Mouse (Mus musculus) hindbrain, embryonic 13.5 days (tissue): ENCODE data around the gene Nedd8. TPM values are rescaled to one million over a fixed set of nuclear protein-coding genes. Genes with fewer than 3 reads are reported as not detected.

Source experiments
- ATAC-seq: fragments of 200-750 bp; cut with Nextera tagmentation; 2 replicates; pipeline ENCODE4 v1.8.0; 2017; ENCODE audit warnings: moderate TSS enrichment; ENCODE audit not compliant: low FRiP score
- H3K27ac ChIP-seq: fragments of 300-500 bp; sonication (generic); 2 replicates; pipeline ENCODE4 v1.5.1; 2015; ENCODE audit warnings: inconsistent platforms, mild to moderate bottlenecking, moderate library complexity
- H3K27me3 ChIP-seq: fragments of 300-500 bp; sonication (generic); 2 replicates; pipeline ENCODE4 v1.6.1; 2015; ENCODE audit warnings: mild to moderate bottlenecking, inconsistent platforms
- H3K36me3 ChIP-seq: fragments of 300-500 bp; sonication (generic); 2 replicates; pipeline ENCODE4 v1.6.1; 2015; ENCODE audit warnings: mild to moderate bottlenecking, inconsistent platforms
- H3K4me1 ChIP-seq: fragments of 300-500 bp; sonication (generic); replicated peaks from 2 replicates; pipeline ENCODE4 v1.6.1; 2015; ENCODE audit warnings: inconsistent platforms
- H3K4me2 ChIP-seq: fragments of 300-500 bp; sonication (generic); 2 replicates; pipeline ENCODE4 v1.6.1; 2015; ENCODE audit warnings: inconsistent platforms, mild to moderate bottlenecking, moderate library complexity
- H3K4me3 ChIP-seq: fragments of 300-500 bp; sonication (generic); 2 replicates; pipeline ENCODE4 v1.5.1; 2015; ENCODE audit warnings: mild to moderate bottlenecking, inconsistent platforms
- H3K9ac ChIP-seq: fragments of 300-500 bp; sonication (generic); 2 replicates; pipeline ENCODE4 v1.6.1; 2015; ENCODE audit warnings: mild to moderate bottlenecking, inconsistent platforms
- H3K9me3 ChIP-seq: fragments of 300-500 bp; sonication (generic); 2 replicates; pipeline ENCODE4 v1.6.1; 2016; ENCODE audit warnings: inconsistent platforms
- WGBS: fragments of 180-500 bp; shearing (Covaris S2); methylation state at CpG from one replicate; pipeline ENCODE4 v1.1.7; 2015; 5-methylcytosine and 5-hydroxymethylcytosine counted together
- polyA plus RNA-seq: library from polyadenylated mRNA; unstranded; fragments of >200 nt; fragmentation: Nextera tagmentation; extraction: Ambion mirVana; gene quantifications from 2 replicates; pipeline ENCODE4 v1.2.1, GENCODE M21; 2015

The Nedd8 gene
- polyA plus RNA-seq, 1 experiment from 2014 or later, result 628 TPM

GRCm38 (mm10) chr14:55629312-55629711 lies 42.6 kb downstream of the Nedd8 start:
- Histone ChIP-seq H3K27ac (no peak overlapping the region), H3K4me3 (no peak overlapping the region), H3K36me3 (peaks cover 99% of the 10 kb centered on the region), H3K9me3 (no peaks in the 10 kb centered on the region), H3K4me1 (peaks cover 5% of the 10 kb centered on the region), H3K9ac (no peak overlapping the region), H3K4me2 (no peak overlapping the region), H3K27me3 (no peaks in the 10 kb centered on the region)
- 57% methylated on average over 5 of the region's 5 CpGs for WGBS
- no peak for ATAC-seq

GRCm38 (mm10) chr14:55628077-55628827 lies 43.7 kb downstream of the Nedd8 start:
- H3K27ac ChIP-seq, result no peak overlapping the region
- H3K4me2 ChIP-seq, result no peak overlapping the region
- ATAC-seq, result no peak
- H3K9me3 ChIP-seq, result no peaks in the 10 kb centered on the region
- H3K27me3 ChIP-seq, result no peaks in the 10 kb centered on the region
- H3K9ac ChIP-seq, result no peak overlapping the region
- WGBS, result 93% methylated on average over 27 of the region's 27 CpGs
- H3K4me3 ChIP-seq, result no peak overlapping the region
- H3K36me3 ChIP-seq, result peaks cover 99% of the 10 kb centered on the region
- H3K4me1 ChIP-seq, result no peaks in the 10 kb centered on the region

GRCm38 (mm10) chr14:55618486-55619195 lies 53.3 kb downstream of the Nedd8 start:
- Histone ChIP-seq H3K36me3 (peaks cover 8% of the 10 kb centered on the region), H3K9me3 (no peaks in the 10 kb centered on the region), H3K9ac (peak overlapping the region; percentile 46), H3K27me3 (no peaks in the 10 kb centered on the region), H3K4me3 (peak overlapping the region; percentile 33), H3K27ac (peak overlapping the region; percentile 12; the same call in 1 of the 2 replicates), H3K4me2 (peak overlapping the region; percentile 42), H3K4me1 (peaks cover 4% of the 10 kb centered on the region; the same call in 1 of the 2 replicates)
- 51% methylated on average over 22 of the region's 22 CpGs for WGBS
- peak; percentile 51; the same call in 1 of the 2 replicates for ATAC-seq

- Histone ChIP-seq H3K36me3 (peaks cover 1% of the 10 kb centered on the region; the same call in 1 of the 2 replicates), H3K9ac (peak within 1 kb of the TSS; percentile 46), H3K27ac (peak within 1 kb of the TSS; percentile 12; the same call in 1 of the 2 replicates), H3K4me3 (peak within 1 kb of the TSS; percentile 33), H3K4me2 (peak within 1 kb of the TSS; percentile 42), H3K9me3 (no peaks in the 10 kb centered on the region), H3K27me3 (no peaks in the 10 kb centered on the region), H3K4me1 (peaks cover 4% of the 10 kb centered on the region; the same call in 1 of the 2 replicates)
- ATAC-seq, result peak; percentile 91
- 20% methylated on average over 21 of the region's 21 CpGs for WGBS
These were observed 54.1 kb downstream of the Nedd8 start, which contains the start of gene Rec8 for GRCm38 (mm10) chr14:55617822-55618221. TSS of gene Rec8 (plus strand) at chr14:55618037.

GRCm38 (mm10) chr14:55616844-55617243 lies 55.1 kb downstream of the Nedd8 start:
- Histone ChIP-seq H3K36me3 (no peaks in the 10 kb centered on the region), H3K9ac (no peak overlapping the region), H3K9me3 (no peaks in the 10 kb centered on the region), H3K4me1 (peaks cover 4% of the 10 kb centered on the region; the same call in 1 of the 2 replicates), H3K27ac (no peak overlapping the region), H3K4me2 (no peak overlapping the region), H3K4me3 (no peak overlapping the region), H3K27me3 (no peaks in the 10 kb centered on the region)
- 87% methylated on average over 2 of the region's 2 CpGs for WGBS
- ATAC-seq, result no peak

- Histone ChIP-seq H3K27ac (no peak overlapping the region), H3K4me2 (no peak overlapping the region), H3K36me3 (0 out of 2 replicates have a peak, but pooled peaks cover 2% of the 10 kb centered on the region), H3K4me1 (peaks cover 4% of the 10 kb centered on the region; the same call in 1 of the 2 replicates), H3K4me3 (no peak overlapping the region), H3K9ac (no peak overlapping the region), H3K9me3 (no peaks in the 10 kb centered on the region), H3K27me3 (no peaks in the 10 kb centered on the region)
- no peak for ATAC-seq
- 38% methylated on average over 2 of the region's 2 CpGs for WGBS
These were observed 56.0 kb downstream of the Nedd8 start for GRCm38 (mm10) chr14:55615876-55616275.

- Histone ChIP-seq H3K4me1 (peaks cover 4% of the 10 kb centered on the region; the same call in 1 of the 2 replicates), H3K4me2 (no peak overlapping the region), H3K27me3 (no peaks in the 10 kb centered on the region), H3K27ac (no peak overlapping the region), H3K9ac (no peak overlapping the region), H3K36me3 (peaks cover 10% of the 10 kb centered on the region), H3K4me3 (no peak overlapping the region), H3K9me3 (no peaks in the 10 kb centered on the region)
- ATAC-seq, result no peak
- 85% methylated on average over 7 of the region's 7 CpGs for WGBS
These were observed 57.3 kb downstream of the Nedd8 start for GRCm38 (mm10) chr14:55614565-55615178.

GRCm38 (mm10) chr14:55613346-55613745 lies 58.6 kb downstream of the Nedd8 start:
- WGBS, result 74% methylated on average over 6 of the region's 6 CpGs
- ATAC-seq, result no peak
- H3K36me3 ChIP-seq, result peaks cover 23% of the 10 kb centered on the region
- H3K27ac ChIP-seq, result no peak overlapping the region
- no peaks in the 10 kb centered on the region for H3K9me3 ChIP-seq
- no peak overlapping the region for H3K9ac ChIP-seq
- no peaks in the 10 kb centered on the region for H3K4me1 ChIP-seq
- H3K4me2 ChIP-seq, result no peak overlapping the region
- no peaks in the 10 kb centered on the region for H3K27me3 ChIP-seq
- no peak overlapping the region for H3K4me3 ChIP-seq

Other genes starting within 250 kb of the Nedd8 start
- gene Dhrs4, start 193.4 kb downstream of the Nedd8 start, polyA plus RNA-seq, result 24.4 and 30.9 TPM in 2 replicates
- 21.6 and 22.1 TPM in 2 replicates for gene Carmil3, start 181.5 kb downstream of the Nedd8 start, polyA plus RNA-seq
- 2.4 and 2.5 TPM in 2 replicates for gene Cpne6, start 161.7 kb downstream of the Nedd8 start, polyA plus RNA-seq
- 0.05 and 0.10 TPM in 2 replicates for gene Nrl, start 147.1 kb downstream of the Nedd8 start, polyA plus RNA-seq
- 20.7 and 21.5 TPM in 2 replicates for gene Pck2, start 131.9 kb downstream of the Nedd8 start, polyA plus RNA-seq
- 124 and 130 TPM in 2 replicates for gene Dcaf11, start 112.1 kb downstream of the Nedd8 start, polyA plus RNA-seq
- 0.71 and 2.0 TPM in 2 replicates for gene A730061H03Rik, start 111.7 kb downstream of the Nedd8 start, polyA plus RNA-seq
- 0.40 and 0.54 TPM in 2 replicates for gene Fitm1, start 96.5 kb downstream of the Nedd8 start, polyA plus RNA-seq
- gene Psme1, start 94.0 kb downstream of the Nedd8 start, polyA plus RNA-seq, result 188 TPM in 2 replicates
- 15.7 and 20.4 TPM in 2 replicates for gene Emc9, start 86.8 kb downstream of the Nedd8 start, polyA plus RNA-seq
- 198 and 215 TPM in 2 replicates for gene Psme2, start 81.0 kb downstream of the Nedd8 start, polyA plus RNA-seq
- 18.8 and 20.8 TPM in 2 replicates for gene Rnf31, start 80.4 kb downstream of the Nedd8 start, polyA plus RNA-seq
- 9.0 and 10.0 TPM in 2 replicates for gene Irf9, start 68.6 kb downstream of the Nedd8 start, polyA plus RNA-seq
- 15.1 and 16.0 TPM in 2 replicates for gene Rec8, start 54.1 kb downstream of the Nedd8 start, polyA plus RNA-seq
- 86.1 and 96.7 TPM in 2 replicates for gene Ipo4, start 36.2 kb downstream of the Nedd8 start, polyA plus RNA-seq
- gene Gm49378, start 34.2 kb downstream of the Nedd8 start, polyA plus RNA-seq, result 2.2 and 2.8 TPM in 2 replicates
- gene Tm9sf1, start 28.3 kb downstream of the Nedd8 start, polyA plus RNA-seq, result 58.5 and 65.8 TPM in 2 replicates
- 0.41 and 0.43 TPM in 2 replicates for gene Tssk4, start 21.9 kb downstream of the Nedd8 start, polyA plus RNA-seq
- 74.7 and 77.5 TPM in 2 replicates for gene Mdp1, start 11.6 kb downstream of the Nedd8 start, polyA plus RNA-seq
- gene Gmpr2, start 183 bp downstream of the Nedd8 start, polyA plus RNA-seq, result 51.1 and 52.9 TPM in 2 replicates
- 28.0 and 31.8 TPM in 2 replicates for gene Tinf2, start 9.7 kb upstream of the Nedd8 start, polyA plus RNA-seq
- 0.19 and 0.47 TPM in 2 replicates for gene Tgm1, start 41.8 kb upstream of the Nedd8 start, polyA plus RNA-seq
- gene Rabggta, start 50.1 kb upstream of the Nedd8 start, polyA plus RNA-seq, result 56.4 and 57.0 TPM in 2 replicates
- 77.4 and 79.2 TPM in 2 replicates for gene Dhrs1, start 73.6 kb upstream of the Nedd8 start, polyA plus RNA-seq
- 28.7 and 33.5 TPM in 2 replicates for gene Nop9, start 73.6 kb upstream of the Nedd8 start, polyA plus RNA-seq
- 0.25 TPM in 2 replicates for gene Cideb, start 86.3 kb upstream of the Nedd8 start, polyA plus RNA-seq
- gene Ltb4r2, start 89.3 kb upstream of the Nedd8 start, polyA plus RNA-seq, result 0.43 and 0.56 TPM in 2 replicates
- gene Ltb4r1, start 93.8 kb upstream of the Nedd8 start, polyA plus RNA-seq, result 0.32 and 0.74 TPM in 2 replicates
- gene Adcy4, start 112.0 kb upstream of the Nedd8 start, polyA plus RNA-seq, result 5.3 and 6.0 TPM in 2 replicates
- gene Ripk3, start 116.7 kb upstream of the Nedd8 start, polyA plus RNA-seq, result 2.6 and 3.7 TPM in 2 replicates
- 10.8 and 12.0 TPM in 2 replicates for gene Nfatc4, start 151.0 kb upstream of the Nedd8 start, polyA plus RNA-seq
- gene Nynrin, start 181.9 kb upstream of the Nedd8 start, polyA plus RNA-seq, result 11.7 and 11.9 TPM in 2 replicates
- 0.14 and 0.27 TPM in 2 replicates for gene Cbln3, start 212.3 kb upstream of the Nedd8 start, polyA plus RNA-seq
- 10.0 and 11.1 TPM in 2 replicates for gene Khnyn, start 212.8 kb upstream of the Nedd8 start, polyA plus RNA-seq
- gene Sdr39u1, start 228.2 kb upstream of the Nedd8 start, polyA plus RNA-seq, result 115 and 124 TPM in 2 replicates